Mouse (Mus musculus) T-helper 1 cell (primary cell): ENCODE results near the gene Fam120c.

ENCODE experiments used
- in situ Hi-C: fragments of 300-600 bp; cut with MboI, MseI; formaldehyde crosslinking; loops from one replicate; pipeline ENCODE4 v1.15.1; 2025; ENCODE audit warnings: high pct_unique_total_duplicates

Gene Fam120c

GRCm38 (mm10) chrX:151520458-151521322 is 176.7 kb downstream of the Fam120c start, which contains the start of gene Phf8:
Gene Phf8 (plus strand): TSS chrX:151520672.
- in situ Hi-C loops: no loop called here
